Mouse (Mus musculus) adrenal gland (tissue): ENCODE measurements around the gene Cnp.

Experiments used
- intact Hi-C: fragments of 180-260 bp; cut with DNase I; formaldehyde crosslinking; loops from one replicate; pipeline ENCODE4 v1.15.1; 2025

The Cnp gene

DNA sequence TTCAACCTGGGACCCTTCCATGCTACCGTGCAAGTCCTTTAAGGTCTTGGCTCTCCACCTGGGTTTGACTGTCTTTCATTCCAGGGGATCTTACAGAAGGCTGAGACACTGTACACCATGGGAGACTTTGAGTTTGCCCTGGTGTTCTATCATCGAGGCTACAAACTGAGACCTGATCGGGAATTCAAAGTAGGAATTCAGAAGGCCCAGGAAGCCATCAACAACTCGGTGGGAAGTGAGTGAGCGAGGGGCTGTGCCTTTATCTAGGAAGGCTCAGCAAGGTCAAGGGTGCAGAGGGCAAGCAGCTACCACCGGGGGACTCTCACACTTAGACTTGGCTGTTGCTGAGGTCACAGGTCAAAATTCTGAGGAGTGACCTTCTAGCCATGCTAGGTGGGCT, 24.6 kb upstream of the Cnp start:
- intact Hi-C loops, result no loop called here

DNA sequence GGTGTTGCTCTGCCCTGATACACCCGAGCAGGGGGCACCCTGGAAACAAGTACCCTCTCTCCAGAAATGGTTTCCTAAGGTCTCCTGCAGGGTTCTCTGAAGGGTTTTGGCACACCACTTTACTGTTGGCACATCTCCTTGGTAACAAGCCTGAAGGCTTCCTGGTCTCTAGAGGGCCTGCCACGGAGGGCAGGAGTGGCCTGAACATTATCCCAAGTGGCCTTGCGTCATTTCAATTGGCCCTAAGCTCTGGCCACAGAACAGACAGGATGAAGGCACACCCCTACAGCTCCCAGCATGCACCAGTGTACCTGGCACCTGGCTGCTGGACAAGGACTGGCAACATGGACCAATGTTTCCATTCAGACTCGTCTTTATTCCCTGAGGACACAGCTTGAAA, 21.9 kb upstream of the Cnp start:
- intact Hi-C loops, result no loop called here

DNA sequence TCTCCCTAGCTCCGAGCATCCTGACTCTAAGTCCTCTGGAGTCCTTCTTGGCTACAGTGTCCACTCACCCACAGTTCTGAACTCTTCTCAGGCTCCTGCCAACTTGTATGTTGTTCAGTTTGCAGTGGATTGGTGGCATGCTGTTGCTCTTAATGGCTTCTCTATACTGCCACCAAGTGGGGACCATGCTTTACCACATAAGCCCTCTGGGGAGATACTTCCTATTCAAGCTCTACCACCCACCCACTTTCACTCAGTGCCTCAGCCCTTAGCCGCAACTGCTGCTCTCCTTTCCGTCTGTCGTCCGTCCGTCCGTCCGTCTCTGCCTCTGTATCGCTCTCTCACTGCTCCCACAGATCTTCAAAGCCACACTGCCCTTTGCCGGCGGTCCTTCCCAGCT, 19.1 kb upstream of the Cnp start:
- intact Hi-C loops, result loop anchor here (5.0 kb wide), 2 partner anchors 43 to 128 kb away; no protein-coding TSS in a partner anchor

DNA sequence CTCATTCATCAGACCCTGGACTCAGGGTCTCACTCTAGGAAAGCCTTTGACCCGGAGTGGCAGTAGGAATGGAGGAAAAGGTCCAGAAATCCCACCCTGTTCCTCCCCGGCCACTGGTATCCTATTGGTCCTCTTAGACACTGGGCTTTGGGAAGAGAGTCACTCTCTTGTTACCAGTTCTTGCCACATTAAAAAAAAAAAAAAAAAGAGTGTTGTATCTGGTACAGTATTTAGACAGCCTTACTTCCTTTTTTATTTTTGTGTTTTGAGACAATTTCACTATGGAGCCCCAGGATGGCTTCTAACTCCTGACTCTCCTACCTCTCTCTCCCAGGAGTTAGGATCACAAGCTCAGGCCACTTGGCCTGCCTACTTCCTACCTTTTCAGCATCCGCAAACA, 17.1 kb upstream of the Cnp start:
- intact Hi-C loops, result loop anchor here (5.0 kb wide), 2 partner anchors 45 to 130 kb away; no protein-coding TSS in a partner anchor

DNA sequence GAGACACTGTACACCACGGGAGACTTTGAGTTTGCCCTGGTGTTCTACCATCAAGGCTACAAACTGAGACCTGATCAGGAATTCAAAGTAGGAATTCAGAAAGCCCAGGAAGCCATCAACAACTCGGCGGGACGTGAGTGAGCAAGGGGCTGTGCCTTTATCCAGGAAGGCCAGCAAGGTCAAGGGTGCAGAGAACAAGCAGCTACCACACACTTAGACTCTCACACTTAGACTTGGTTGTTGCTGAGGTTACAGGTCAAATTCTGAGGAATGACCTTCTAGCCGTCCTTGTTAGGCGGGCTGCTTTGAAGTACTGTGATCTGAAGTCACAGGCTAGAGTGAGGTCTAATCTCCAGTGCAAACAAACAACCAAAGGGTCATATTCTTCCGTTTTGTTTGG, 15.2 kb upstream of the Cnp start:
- intact Hi-C loops, result loop anchor here (5.0 kb wide), 2 partner anchors 47 to 132 kb away; no protein-coding TSS in a partner anchor

DNA sequence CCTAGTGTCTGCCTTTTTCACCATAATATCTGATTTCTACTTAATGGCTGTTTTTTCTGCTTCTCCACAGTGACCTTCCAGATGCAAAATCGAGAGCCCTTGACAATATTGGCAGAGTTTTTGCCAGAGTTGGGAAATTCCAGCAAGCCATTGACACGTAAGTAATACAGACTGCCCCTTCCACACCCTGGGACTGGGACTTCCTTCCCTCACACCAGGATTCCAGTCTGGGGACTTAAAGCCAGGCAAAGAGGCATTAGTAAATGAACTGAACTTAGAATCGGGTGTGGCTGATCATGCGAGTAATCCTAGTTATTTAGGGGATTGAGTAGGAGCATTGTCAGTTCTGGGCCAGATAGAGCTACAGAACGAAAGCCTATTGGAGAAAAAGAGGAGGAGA, 13.0 kb upstream of the Cnp start:
- intact Hi-C loops, result no loop called here

DNA sequence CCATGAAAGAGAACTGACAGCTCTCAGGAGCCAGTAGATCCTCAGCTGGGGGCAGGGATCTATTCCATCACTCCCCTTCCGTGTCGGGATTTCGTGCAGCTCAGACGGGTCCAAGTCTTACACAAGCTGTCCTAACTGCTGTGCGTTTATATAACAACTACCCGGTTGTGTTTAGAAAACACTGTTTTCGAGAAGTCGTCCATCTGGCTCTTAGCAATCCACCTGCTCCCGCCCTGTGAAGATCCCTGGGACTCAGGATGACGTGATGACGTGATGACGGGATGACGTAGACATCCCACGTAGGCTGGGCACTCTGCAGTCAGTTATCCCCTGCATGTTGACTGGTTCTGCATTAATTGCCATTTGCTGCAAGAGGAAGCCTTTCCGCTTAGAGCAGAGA, 10.4 kb upstream of the Cnp start:
- intact Hi-C loops, result no loop called here

DNA sequence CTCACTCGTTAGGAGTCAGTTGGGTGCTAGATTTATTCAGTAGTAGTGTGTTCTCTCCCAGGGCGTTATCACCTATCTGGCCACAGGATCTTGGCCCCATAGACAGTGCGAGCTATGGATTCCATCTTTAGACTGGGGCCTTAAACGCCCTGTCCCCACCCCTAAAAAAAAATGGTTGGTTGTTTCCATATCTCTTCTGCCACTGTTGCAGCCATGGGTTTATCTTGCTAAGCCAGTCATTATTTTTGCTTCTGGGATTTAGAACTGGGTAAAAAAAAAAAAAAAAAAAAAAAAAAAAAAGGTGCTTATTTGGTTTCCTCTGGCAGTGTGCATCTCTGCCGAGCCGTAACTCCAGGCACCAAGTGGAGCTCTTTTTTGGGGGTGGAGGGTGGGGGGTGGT, 10.0 kb upstream of the Cnp start:
- intact Hi-C loops, result loop anchor here (5.0 kb wide), 1 partner anchor 398 kb away; no protein-coding TSS in a partner anchor

DNA sequence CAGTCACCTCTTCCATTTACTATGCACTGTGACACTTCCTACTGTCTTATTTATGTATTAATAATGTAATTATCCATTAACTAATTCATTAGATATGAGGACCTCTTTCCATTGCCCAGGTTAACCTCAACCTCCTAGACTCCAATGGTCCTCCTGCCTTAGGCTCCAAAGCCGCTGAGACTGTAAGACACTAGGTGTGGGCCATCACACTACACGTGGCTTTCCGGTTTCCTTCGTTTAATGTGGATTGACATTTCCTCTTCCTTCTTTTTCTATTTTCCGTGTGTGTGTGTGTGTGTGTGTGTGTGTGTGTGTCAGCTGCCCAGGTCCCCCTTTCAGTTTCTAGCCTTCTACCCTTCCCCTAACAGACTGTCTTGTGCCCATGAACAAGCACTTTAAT, 7.5 kb upstream of the Cnp start:
- intact Hi-C loops, result loop anchor here (5.0 kb wide), 1 partner anchor 395 kb away; no protein-coding TSS in a partner anchor

DNA sequence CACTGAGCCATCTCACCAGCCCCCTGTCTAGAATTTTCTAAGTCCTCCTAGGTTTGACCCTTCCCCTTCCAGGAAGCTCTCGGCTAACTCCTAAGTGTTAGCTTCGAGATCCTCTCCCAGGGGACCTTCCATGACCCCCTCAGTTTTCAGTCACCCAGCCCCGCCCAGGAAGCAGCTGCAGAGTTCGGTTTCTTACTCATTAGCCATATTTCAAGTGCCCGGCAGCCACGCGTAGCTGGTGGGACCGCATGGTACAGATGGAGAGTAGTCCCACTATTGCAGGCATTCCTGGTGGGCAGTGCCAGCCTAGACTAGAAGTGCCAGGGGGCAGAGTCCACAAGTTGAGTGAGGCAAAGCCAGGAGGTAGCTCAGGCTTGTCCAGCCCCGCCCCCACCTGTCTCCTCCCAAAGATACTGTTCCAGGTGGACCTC, 6.9 kb upstream of the Cnp start:
- intact Hi-C loops, result loop anchor here (5.0 kb wide), 1 partner anchor 394 kb away; no protein-coding TSS in a partner anchor

DNA sequence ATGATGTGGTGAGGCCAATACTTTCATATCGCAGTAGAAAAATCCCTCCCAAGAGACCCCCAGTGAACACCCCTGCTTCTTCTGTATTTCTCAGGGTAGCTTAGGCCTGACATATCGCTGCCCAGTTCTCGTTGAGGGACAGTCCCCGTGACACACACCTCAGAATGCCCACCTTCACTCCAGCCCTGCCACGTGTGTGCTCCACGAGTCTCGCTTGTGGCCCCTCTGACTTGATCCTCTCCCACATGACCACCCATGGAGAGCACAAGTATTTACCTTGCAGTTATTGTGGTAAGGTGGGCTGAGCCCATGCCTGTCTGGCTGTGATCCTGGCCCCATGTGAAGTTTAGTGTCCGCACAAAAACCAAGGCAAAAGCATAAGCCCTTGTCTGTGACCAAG, 6.0 kb upstream of the Cnp start:
- intact Hi-C loops, result loop anchor here (5.0 kb wide), 1 partner anchor 394 kb away; no protein-coding TSS in a partner anchor

DNA sequence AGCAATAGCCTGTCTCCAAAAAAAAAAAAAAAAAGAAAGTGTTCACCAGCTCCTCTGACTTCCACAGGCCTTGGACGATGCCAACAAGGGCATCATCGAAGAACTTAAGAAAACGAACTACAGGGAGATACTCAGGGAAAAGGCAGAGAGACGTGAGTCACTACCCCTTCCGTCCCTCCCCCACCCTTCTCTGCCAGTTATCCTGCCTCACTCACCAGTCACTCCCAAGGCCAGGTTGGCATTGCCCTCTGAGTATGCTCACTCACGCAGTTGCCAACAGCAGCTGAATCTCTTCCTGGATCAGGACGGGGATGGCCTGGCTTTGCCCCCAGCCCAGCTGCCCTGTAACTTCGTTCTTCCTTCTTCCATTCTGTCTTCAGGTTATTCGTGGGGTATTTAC, 4.9 kb upstream of the Cnp start:
- intact Hi-C loops, result loop anchor here (5.0 kb wide), 3 partner anchors 53 to 393 kb away; partner anchors contain the start of genes Dhx58 and Dnajc7

DNA sequence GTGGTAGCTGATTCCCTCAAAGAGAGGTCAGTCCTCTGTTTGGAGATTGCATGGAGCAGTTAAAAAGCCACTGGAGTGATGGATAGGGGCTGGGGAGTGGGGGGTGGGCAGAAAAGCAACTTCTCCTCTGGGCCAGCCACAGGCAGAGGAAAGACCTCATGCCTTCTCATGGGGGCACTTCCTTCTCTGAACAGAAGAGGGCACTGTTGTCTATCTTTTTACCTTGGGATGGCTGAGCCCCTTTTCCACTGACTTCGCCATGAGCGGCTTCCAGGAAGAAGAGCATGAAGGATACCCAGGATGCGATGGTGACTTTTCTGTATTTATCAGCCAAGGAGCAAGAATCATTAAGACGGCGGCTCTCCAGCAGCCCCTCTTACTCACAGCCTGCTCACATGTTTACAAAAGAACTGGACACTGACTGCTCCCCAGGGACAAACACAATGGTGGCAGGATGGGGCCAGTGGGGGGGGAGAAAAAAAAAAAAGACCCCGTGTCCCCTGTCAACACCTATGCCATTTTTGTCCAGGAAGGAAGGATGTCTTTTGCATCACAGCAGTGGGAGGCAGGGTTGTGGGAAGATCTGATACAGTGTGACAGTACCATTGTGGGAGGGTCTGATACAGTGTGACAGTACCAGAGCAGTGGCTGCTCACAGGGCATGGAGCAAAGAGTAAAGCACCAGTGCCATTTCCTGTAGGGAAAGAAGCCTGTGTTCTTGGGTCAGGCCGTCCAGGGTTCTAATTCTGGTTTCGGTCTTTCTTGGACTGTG, 4.1 kb upstream of the Cnp start:
- intact Hi-C loops, result loop anchor here (5.0 kb wide), 2 partner anchors 52 to 132 kb away; partner anchors contain the start of genes Dhx58 and Dnajc7

DNA sequence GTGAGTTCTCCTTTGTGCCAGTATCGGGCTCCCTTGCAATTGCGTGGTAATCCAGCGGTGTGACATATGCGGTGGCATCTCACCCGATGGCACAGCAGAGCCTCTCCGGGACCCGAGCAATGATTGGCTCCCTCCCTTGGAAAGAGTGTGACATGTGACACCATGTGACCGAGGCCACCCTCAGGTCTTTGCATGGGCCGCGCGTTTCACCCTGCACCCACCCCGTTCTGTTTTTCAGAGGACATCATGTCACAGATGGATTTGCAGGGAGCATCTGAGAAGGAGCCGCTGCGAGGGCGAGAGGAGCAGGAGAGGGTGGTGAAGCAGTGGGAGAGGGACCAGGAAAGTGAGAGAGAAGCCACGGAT, 3.5 kb upstream of the Cnp start:
- intact Hi-C loops, result loop anchor here (5.0 kb wide), 2 partner anchors 51 to 131 kb away; partner anchors contain the start of genes Dhx58 and Dnajc7

DNA sequence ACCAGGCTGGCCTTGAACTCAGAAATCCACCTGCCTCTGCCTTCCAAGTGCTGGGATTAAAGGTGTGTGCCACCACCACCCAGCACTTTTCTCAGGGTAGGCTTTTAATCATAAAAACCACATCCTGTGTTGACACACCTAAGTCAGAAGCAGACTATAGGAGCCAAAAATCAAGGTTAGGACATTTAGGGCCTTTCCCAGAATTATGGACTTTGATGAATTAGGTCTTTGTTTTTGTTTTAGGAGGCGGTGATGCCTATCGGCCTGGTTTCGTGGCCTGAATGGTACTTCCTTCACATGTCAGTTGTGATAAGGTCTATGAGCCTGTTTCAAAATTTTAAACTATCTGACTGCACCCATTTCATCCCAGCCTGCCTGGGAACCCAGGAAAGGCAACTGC, 516 bp upstream of the Cnp start:
- intact Hi-C loops, result loop anchor here (5.0 kb wide), 2 partner anchors 48 to 128 kb away; partner anchors contain the start of genes Dhx58 and Dnajc7

DNA sequence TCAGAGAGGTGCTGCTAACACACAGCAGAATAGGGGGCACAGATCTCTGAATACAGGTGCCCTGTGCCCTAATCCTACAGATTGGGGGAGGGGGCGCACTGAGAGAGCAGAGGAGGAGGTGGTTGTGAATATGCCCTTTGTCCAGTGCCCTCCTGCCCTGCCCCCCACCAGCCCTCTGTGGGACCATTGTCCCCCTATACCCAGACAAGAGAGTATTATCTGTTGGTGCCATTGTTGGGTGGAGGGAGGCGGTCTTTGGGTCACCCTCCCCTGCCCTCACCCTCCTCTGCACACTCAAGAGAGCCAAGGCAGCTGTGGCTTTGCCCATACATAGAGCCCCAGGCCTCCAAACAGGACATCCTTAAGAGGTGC, 766 bp downstream of the Cnp start:
- intact Hi-C loops, result loop anchor here (5.0 kb wide), 1 partner anchor 37 kb away; no protein-coding TSS in a partner anchor

DNA sequence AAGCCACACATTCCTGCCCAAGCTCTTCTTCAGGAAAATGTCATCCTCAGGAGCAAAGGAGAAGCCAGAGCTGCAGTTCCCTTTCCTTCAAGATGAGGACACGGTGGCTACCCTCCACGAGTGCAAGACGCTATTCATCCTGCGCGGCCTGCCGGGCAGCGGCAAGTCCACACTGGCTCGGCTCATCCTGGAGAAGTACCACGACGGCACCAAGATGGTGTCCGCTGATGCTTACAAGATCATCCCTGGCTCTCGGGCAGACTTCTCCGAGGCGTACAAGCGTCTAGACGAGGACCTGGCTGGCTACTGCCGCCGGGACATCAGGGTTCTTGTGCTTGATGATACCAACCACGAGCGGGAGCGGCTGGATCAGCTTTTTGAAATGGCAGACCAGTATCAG, 1.6 kb downstream of the Cnp start:
- intact Hi-C loops, result loop anchor here (5.0 kb wide), 1 partner anchor 36 kb away; no protein-coding TSS in a partner anchor

DNA sequence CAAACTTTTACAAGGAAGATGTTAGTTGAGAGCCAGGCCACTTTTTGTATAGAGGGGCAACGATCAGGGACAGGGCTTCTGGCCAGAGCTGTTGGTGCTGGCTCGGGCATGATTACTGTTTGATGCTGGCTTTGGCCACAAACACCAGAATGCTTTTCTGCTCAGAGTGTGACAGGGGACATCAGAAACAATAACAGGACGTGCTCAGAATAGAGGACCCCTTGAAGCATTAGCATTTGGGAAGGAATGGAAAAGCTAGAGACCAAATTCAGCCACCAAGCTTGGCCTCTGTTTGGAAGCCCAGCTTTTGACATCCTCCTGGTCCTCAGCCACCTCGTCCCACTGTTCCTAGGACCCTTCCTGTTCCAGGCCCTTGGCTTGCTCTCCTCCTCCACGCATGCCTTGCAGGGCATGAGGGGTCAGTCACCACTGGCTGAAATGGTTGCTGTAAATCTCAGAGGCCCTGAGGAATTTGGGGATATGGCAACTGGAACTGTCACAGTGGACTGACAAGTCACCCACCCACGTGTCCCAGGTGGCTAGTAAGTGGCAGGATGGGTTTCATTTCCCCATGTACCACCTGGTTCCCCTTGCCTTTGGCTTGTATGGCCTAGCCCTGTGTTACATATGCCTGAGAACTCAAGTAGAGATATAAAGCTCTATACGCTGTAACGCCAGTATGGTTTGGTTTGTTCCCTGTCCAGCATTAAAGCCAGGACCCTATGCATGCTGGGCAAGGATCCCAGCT, 3.3 kb downstream of the Cnp start:
- intact Hi-C loops, result loop anchor here (5.0 kb wide), 1 partner anchor 34 kb away; no protein-coding TSS in a partner anchor

DNA sequence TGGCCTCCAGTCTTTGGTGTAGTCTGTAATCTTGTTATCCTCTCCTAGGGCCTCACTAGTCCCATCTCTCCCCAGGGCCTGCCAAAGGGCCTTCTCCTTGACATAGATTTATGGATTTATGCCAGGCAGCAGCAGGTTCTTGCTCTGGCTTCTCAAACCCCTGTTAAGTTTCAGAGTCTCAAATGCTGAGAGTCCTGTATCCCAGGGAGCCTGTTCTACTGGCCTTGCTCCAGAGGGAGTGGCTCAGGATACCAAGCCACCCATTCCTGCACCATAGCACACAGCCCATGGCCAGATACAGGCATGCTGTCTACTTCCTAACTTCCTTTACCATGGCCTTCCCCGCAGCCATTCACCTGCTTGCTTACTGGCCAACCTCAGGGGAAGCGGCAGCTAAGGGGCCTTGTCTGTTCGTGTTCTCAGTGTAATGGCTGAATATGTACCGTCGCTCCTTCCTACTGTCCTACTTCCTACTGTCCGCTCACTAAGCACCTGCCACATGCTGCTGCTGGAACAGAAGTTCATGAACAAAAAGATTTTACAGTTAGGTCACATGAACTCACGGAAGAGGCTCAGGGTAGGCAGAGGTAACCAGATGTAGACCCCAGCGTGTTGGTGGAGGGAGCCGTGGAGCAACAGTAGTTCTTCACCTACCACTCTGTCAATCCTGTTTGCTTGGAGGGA, 4.6 kb downstream of the Cnp start:
- intact Hi-C loops, result loop anchor here (5.0 kb wide), 1 partner anchor 33 kb away; no protein-coding TSS in a partner anchor

DNA sequence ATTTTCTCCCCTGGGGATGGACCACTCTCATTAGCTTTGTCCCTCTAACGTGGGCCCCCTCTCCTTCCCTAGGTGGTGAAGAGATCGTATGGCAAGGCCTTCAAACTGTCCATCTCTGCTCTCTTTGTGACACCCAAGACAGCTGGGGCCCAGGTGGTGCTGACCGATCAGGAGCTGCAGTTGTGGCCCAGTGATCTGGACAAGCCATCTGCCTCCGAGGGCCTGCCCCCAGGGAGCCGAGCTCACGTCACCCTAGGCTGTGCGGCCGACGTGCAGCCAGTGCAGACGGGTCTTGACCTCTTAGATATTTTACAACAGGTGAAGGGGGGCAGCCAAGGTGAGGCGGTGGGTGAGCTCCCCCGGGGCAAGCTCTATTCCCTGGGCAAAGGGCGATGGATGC, 5.6 kb downstream of the Cnp start:
- intact Hi-C loops, result no loop called here

DNA sequence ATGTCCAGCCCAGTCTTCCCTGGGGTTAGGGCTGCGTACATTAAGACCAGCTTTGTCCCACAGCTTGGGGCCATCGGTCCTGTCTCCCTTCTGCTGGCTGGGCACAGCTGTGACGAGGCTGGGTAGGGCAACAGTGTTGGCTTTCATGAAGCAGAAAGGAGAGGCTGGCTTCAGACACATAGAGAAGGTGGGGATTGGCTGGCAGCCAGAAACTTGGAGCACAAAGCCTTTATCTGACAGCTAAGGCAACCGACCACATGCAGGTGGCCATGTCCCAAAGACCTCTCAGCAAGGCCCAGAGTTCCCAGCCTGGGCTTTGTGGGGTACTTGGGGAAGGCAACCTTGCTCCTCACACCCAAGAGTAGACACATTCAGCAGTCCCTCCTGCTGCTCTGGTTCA, 7.1 kb downstream of the Cnp start:
- intact Hi-C loops, result no loop called here
